Mouse (Mus musculus) kidney, postnatal 0 days (tissue): Measurements from ENCODE around the gene Ovgp1. TPM values are rescaled to one million over a fixed set of nuclear protein-coding genes. Genes with fewer than 3 reads are reported as not detected.

Experiments
- ATAC-seq: fragments of 200-750 bp; cut with Nextera tagmentation; replicated peaks from 2 replicates; pipeline ENCODE4 v1.8.0; 2017; ENCODE audit warnings: low read depth, moderate number of reproducible peaks, moderate TSS enrichment, moderate library complexity; ENCODE audit not compliant: low FRiP score
- DNase-seq: peaks from one replicate; pipeline ENCODE4 v3.0.0-alpha.2; 2016; ENCODE audit warnings: low spot score
- H3K27ac ChIP-seq: fragments of 300-500 bp; sonication (generic); 2 replicates; pipeline ENCODE4 v1.5.1; 2014; ENCODE audit warnings: mild to moderate bottlenecking
- H3K27me3 ChIP-seq: fragments of 300-500 bp; sonication (generic); 2 replicates; pipeline ENCODE4 v1.6.1; 2014; ENCODE audit warnings: low read length, mixed read lengths; ENCODE audit not compliant: insufficient read depth
- H3K36me3 ChIP-seq: fragments of 300-500 bp; sonication (generic); 2 replicates; pipeline ENCODE4 v1.6.1; 2014; ENCODE audit warnings: low read length, mixed read lengths; ENCODE audit not compliant: insufficient read depth
- H3K4me1 ChIP-seq: fragments of 300-500 bp; sonication (generic); replicated peaks from 2 replicates; pipeline ENCODE4 v1.6.1; 2014; ENCODE audit warnings: antibody characterized with exemption, low read length, mixed read lengths; ENCODE audit not compliant: insufficient read depth
- H3K4me2 ChIP-seq: fragments of 300-500 bp; sonication (generic); 2 replicates; pipeline ENCODE4 v1.6.1; 2014; ENCODE audit warnings: mild to moderate bottlenecking, low read length, moderate library complexity, mixed read lengths
- H3K4me3 ChIP-seq: fragments of 300-500 bp; sonication (generic); replicated peaks from 2 replicates; pipeline ENCODE4 v1.5.1; 2014; ENCODE audit warnings: low read depth, low read length
- H3K9ac ChIP-seq: fragments of 300-500 bp; sonication (generic); 2 replicates; pipeline ENCODE4 v1.6.1; 2014; ENCODE audit warnings: low read depth, low read length
- H3K9me3 ChIP-seq: fragments of 300-500 bp; sonication (generic); replicated peaks from 2 replicates; pipeline ENCODE4 v1.6.1; 2016; ENCODE audit warnings: low read length, inconsistent platforms, mixed read lengths
- CTCF ChIP-seq: IDR thresholded peaks from 2 replicates; pipeline ENCODE4 v1.5.1; 2016; ENCODE audit warnings: antibody characterized with exemption, low read depth, mild to moderate bottlenecking, moderate library complexity
- WGBS: fragments of 180-500 bp; shearing (Covaris S2); extraction: QIAGEN DNeasy Blood & Tissue Kit; methylation state at CpG from one replicate; pipeline ENCODE4 v1.1.7; 2014; 5-methylcytosine and 5-hydroxymethylcytosine counted together
- polyA plus RNA-seq: library from polyadenylated mRNA; unstranded; fragments of >200 nt; fragmentation: Nextera tagmentation; extraction: Ambion mirVana; gene quantifications from 2 replicates; pipeline ENCODE4 v1.2.1, GENCODE M21; 2015

The Ovgp1 gene
- polyA plus RNA-seq, 1 experiment from 2014 or later: 0.86 TPM

- Histone ChIP-seq H3K36me3 (peaks cover 20% of the 10 kb centered on the region), H3K27ac (peak overlapping the region; percentile 97; the same call in 1 of the 2 replicates), H3K27me3 (no peaks in the 10 kb centered on the region), H3K4me3 (peak overlapping the region; percentile 80), H3K9me3 (no peaks in the 10 kb centered on the region), H3K4me1 (peaks cover 18% of the 10 kb centered on the region), H3K9ac (peak overlapping the region; percentile 95), H3K4me2 (peak overlapping the region; percentile 58)
- ATAC-seq (no peak), DNase-seq (peak; percentile 12)
- no peak for TF ChIP-seq CTCF
- 36% methylated on average over 5 of the region's 5 CpGs for WGBS
These were observed 15.3 kb upstream of the Ovgp1 start for GRCm38 (mm10) chr3:105958204-105958603.

GRCm38 (mm10) chr3:105958974-105959580, 14.4 kb upstream of the Ovgp1 start, which contains the start of gene Wdr77:
Gene Wdr77 (plus strand): TSS chr3:105959369.
- peak within 1 kb of the TSS; percentile 97 for H3K27ac ChIP-seq
- H3K9ac ChIP-seq: peak within 1 kb of the TSS; percentile 95
- H3K27me3 ChIP-seq: no peaks in the 10 kb centered on the region
- ATAC-seq (peak; percentile 97), DNase-seq (peak; percentile 100)
- H3K9me3 ChIP-seq: no peaks in the 10 kb centered on the region
- H3K4me1 ChIP-seq: peaks cover 18% of the 10 kb centered on the region
- TF ChIP-seq CTCF: no peak
- H3K36me3 ChIP-seq: peaks cover 24% of the 10 kb centered on the region
- peak within 1 kb of the TSS; percentile 80 for H3K4me3 ChIP-seq
- peak within 1 kb of the TSS; percentile 88 for H3K4me2 ChIP-seq
- under 1% methylated on average over 52 of the region's 52 CpGs for WGBS

DNA sequence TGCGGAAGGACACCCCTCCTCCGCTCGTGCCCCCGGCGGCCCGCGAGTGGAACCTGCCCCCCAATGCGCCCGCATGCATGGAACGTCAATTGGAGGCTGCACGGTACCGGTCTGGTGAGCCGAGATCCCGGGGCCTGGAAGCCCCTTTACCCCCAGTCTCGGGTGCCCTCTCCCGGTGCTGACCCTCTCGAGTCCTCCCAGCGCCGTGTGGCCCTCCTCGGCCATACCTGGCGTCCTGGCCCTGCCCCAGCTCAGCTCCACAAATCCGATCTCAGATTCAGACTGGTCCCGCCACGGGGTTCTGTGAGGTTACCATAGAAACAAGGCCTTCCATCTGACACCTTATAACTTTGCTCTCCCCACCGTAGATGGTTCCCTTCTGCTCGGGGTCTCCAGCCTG, 13.9 kb upstream of the Ovgp1 start:
- DNase-seq (peak; percentile 55), ATAC-seq (peak; percentile 67; the same call in 1 of the 2 replicates)
- peak overlapping the region; percentile 80 for H3K4me3 ChIP-seq
- TF ChIP-seq CTCF: no peak
- peak overlapping the region; percentile 77 for H3K27ac ChIP-seq
- peak overlapping the region; percentile 88 for H3K4me2 ChIP-seq
- WGBS: 1% methylated on average over 26 of the region's 26 CpGs
- H3K9ac ChIP-seq: peak overlapping the region; percentile 95
- H3K4me1 ChIP-seq: peaks cover 18% of the 10 kb centered on the region
- no peaks in the 10 kb centered on the region for H3K27me3 ChIP-seq
- H3K9me3 ChIP-seq: no peaks in the 10 kb centered on the region
- peaks cover 28% of the 10 kb centered on the region for H3K36me3 ChIP-seq

DNA sequence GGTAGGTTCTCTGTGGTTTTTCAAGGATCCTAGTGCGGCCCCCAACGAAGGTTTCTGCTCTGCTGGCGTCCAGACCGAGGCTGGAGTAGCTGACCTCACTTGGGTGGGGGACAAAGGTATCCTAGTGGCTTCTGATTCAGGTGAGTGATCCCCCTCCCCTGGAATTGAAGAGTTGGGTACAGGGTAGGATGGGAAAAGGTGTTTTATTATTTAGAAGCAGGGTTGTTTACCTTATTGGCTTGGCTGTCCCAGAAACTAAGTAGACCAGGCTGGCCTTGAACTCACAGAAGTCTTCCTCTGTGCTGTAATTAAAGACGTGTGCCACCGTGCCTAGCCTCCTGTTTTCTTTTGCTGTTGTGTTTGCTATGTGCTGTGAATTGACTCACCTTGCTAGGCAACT, 13.5 kb upstream of the Ovgp1 start, which contains the start of gene Atp5f1:
Atp5f1 (minus strand) TSS at position 101 of the 400 bp plus-strand sequence.
- Histone ChIP-seq H3K27ac (peak within 1 kb of the TSS; percentile 97), H3K4me2 (peak within 1 kb of the TSS; percentile 88), H3K9ac (peak within 1 kb of the TSS; percentile 95), H3K27me3 (no peaks in the 10 kb centered on the region), H3K4me3 (peak within 1 kb of the TSS; percentile 80), H3K4me1 (peaks cover 18% of the 10 kb centered on the region), H3K36me3 (peaks cover 29% of the 10 kb centered on the region), H3K9me3 (no peaks in the 10 kb centered on the region)
- no peak for TF ChIP-seq CTCF
- DNase-seq (no peak), ATAC-seq (no peak)
- WGBS: 2% methylated on average over 6 of the region's 6 CpGs

DNA sequence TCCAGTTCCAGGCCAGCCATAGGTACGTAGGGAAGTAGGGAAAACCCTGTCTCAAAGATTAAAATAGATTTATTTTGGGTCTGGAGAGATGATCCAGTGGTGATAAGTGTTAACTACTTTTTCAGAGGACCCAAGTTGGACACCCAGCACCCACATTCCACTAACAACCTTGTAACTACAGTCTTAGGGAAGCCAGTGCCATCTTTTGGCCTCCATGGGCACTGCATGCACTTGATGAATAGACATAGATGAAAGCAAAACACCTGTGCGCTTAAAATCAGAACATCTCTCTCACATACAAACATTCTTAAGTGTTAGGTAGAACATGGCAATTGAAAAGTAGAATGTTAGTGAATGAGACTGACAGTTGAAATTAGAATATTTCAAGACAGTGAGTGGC, 12.8 kb upstream of the Ovgp1 start:
- no peak for ATAC-seq
- Histone ChIP-seq H3K36me3 (peaks cover 33% of the 10 kb centered on the region), H3K9ac (0 out of 2 replicates have a peak overlapping the region, but pooled peaks have one; percentile 95), H3K27me3 (no peaks in the 10 kb centered on the region), H3K4me1 (peaks cover 18% of the 10 kb centered on the region), H3K27ac (no peak overlapping the region), H3K4me3 (no peak overlapping the region; the same call in 1 of the 2 replicates), H3K4me2 (no peak overlapping the region), H3K9me3 (no peaks in the 10 kb centered on the region)
- TF ChIP-seq CTCF: peak; percentile 48
- WGBS: 99% methylated on average over 2 of the region's 2 CpGs
- no peak for DNase-seq

- 81% methylated on average over 5 of the region's 5 CpGs for WGBS
- H3K27ac ChIP-seq: no peak overlapping the region
These were observed 1.6 kb upstream of the Ovgp1 start for GRCm38 (mm10) chr3:105971831-105972446.

More at GRCm38 (mm10) chr3:105971831-105972446, 1.6 kb upstream of the Ovgp1 start:
- Histone ChIP-seq H3K4me3 (no peak overlapping the region), H3K4me1 (no peaks in the 10 kb centered on the region), H3K4me2 (no peak overlapping the region), H3K27me3 (no peaks in the 10 kb centered on the region), H3K9ac (no peak overlapping the region), H3K9me3 (no peaks in the 10 kb centered on the region), H3K36me3 (peaks cover 22% of the 10 kb centered on the region)
- no peak for DNase-seq
- no peak for ATAC-seq
- TF ChIP-seq CTCF: no peak
